Mouse (Mus musculus) skeletal muscle tissue, adult 2 months (tissue): ENCODE measurements around the gene Foxa2.

Experiments
- DNase-seq: peaks from one replicate; pipeline ENCODE4 v3.0.0-alpha.2; 2012; ENCODE audit warnings: low read depth, low spot score

Gene Foxa2

GRCm38 (mm10) chr2:148004554-148005521 lies 41.9 kb downstream of the Foxa2 start:
- DNase-seq = no peak

- DNase-seq = no peak
Observed at GRCm38 (mm10) chr2:148003511-148003910, 43.3 kb downstream of the Foxa2 start.

GRCm38 (mm10) chr2:147998206-147998966 lies 48.4 kb downstream of the Foxa2 start:
- DNase-seq = no peak

GRCm38 (mm10) chr2:147996781-147997180 lies 50.0 kb downstream of the Foxa2 start:
- DNase-seq = no peak

GRCm38 (mm10) chr2:147993821-147994220 lies 52.9 kb downstream of the Foxa2 start:
- no peak for DNase-seq

GRCm38 (mm10) chr2:147992935-147993679 lies 53.7 kb downstream of the Foxa2 start:
- no peak for DNase-seq
